25 mouse cellular contexts compared by ENCODE assay signal in genomic region chr10:84008923-84009322, GRCm38 (mm10).
"Had no signal": no experiment of that assay in that cellular context is flagged by ENCODE, and none has a peak within 500 bp of the region (broad histone marks: within the 10 kb centered on the region; RNA-seq: fewer than 3 reads in every experiment).

No protein-coding gene starts in this region.

- DNase-seq: gastrocnemius, adult 2 months; gastrocnemius, postnatal 10 days; gastrocnemius, postnatal 25 days; heart, adult 18-20 months; heart, postnatal 14 days; heart, postnatal 36 days; kidney, adult 11 months; kidney, adult 2 months; kidney, adult 9 months; kidney, postnatal 14 days; kidney, postnatal 36 days; layer of hippocampus, adult 9-11 months; layer of hippocampus, postnatal 36 days; left cerebral cortex, postnatal 4 days had no signal

- H3K27ac ChIP-seq: gastrocnemius, adult 2 months; heart, embryonic 13.5 days; heart, embryonic 15.5 days; hindbrain, embryonic 13.5 days; hindbrain, embryonic 15.5 days; hindbrain, postnatal 0 days; kidney, embryonic 15.5 days; kidney, postnatal 0 days; limb, embryonic 13.5 days had no signal

- H3K4me2 ChIP-seq: heart, embryonic 11.5 days; heart, embryonic 13.5 days; heart, embryonic 15.5 days; hindbrain, embryonic 13.5 days; hindbrain, embryonic 15.5 days; kidney, embryonic 15.5 days; limb, embryonic 13.5 days had no signal

- ATAC-seq: forebrain, embryonic 16.5 days; hindbrain, postnatal 0 days; intestine, embryonic 16.5 days had no signal

- H3K36me3 ChIP-seq: heart, embryonic 13.5 days; heart, embryonic 15.5 days; hindbrain, embryonic 13.5 days; hindbrain, embryonic 15.5 days; kidney, embryonic 15.5 days; limb, embryonic 13.5 days had no signal

- H3K27me3 ChIP-seq: heart, embryonic 13.5 days; heart, embryonic 15.5 days; hindbrain, embryonic 13.5 days; hindbrain, embryonic 15.5 days; kidney, embryonic 15.5 days; limb, embryonic 13.5 days had no signal

- H3K9me3 ChIP-seq: heart, embryonic 13.5 days; heart, embryonic 15.5 days; hindbrain, embryonic 13.5 days; hindbrain, embryonic 15.5 days; kidney, embryonic 15.5 days; limb, embryonic 13.5 days had no signal

- H3K9ac ChIP-seq: heart, embryonic 13.5 days; heart, embryonic 15.5 days; hindbrain, embryonic 13.5 days; hindbrain, embryonic 15.5 days; kidney, embryonic 15.5 days; limb, embryonic 13.5 days had no signal

- H3K4me3 ChIP-seq: gastrocnemius, adult 2 months; heart, embryonic 13.5 days; heart, embryonic 15.5 days; hindbrain, embryonic 13.5 days; hindbrain, embryonic 15.5 days; kidney, embryonic 15.5 days; limb, embryonic 13.5 days had no signal

- H3K4me1 ChIP-seq: heart, embryonic 13.5 days; heart, embryonic 15.5 days; hindbrain, embryonic 13.5 days; hindbrain, embryonic 15.5 days; limb, embryonic 13.5 days had no signal
